Mouse (Mus musculus) kidney, embryonic 16.5 days (tissue): Measurements from ENCODE around the gene Fam222b. TPM values are rescaled to one million over a fixed set of nuclear protein-coding genes. Genes with fewer than 3 reads are reported as not detected.
"Not testable (repeated sequence)": the region's sequence is repeated elsewhere in the genome, so short reads cannot be mapped to it uniquely, and the experiment has no call there.

Source experiments
- ATAC-seq: fragments of 200-750 bp; cut with Nextera tagmentation; 2 replicates; pipeline ENCODE4 v1.8.0; 2017; ENCODE audit warnings: moderate TSS enrichment; ENCODE audit not compliant: low FRiP score, low TSS enrichment
- H3K27ac ChIP-seq: fragments of 300-500 bp; sonication (generic); 2 replicates; pipeline ENCODE4 v1.5.1; 2014; ENCODE audit warnings: low read length
- H3K27me3 ChIP-seq: fragments of 300-500 bp; sonication (generic); 2 replicates; pipeline ENCODE4 v1.6.1; 2014; ENCODE audit warnings: low read length, control low read depth, mixed read lengths; ENCODE audit not compliant: insufficient read depth
- H3K36me3 ChIP-seq: fragments of 300-500 bp; sonication (generic); 2 replicates; pipeline ENCODE4 v1.6.1; 2014; ENCODE audit warnings: low read length, control low read depth, mixed read lengths; ENCODE audit not compliant: insufficient read depth
- H3K4me1 ChIP-seq: fragments of 300-500 bp; sonication (generic); 2 replicates; pipeline ENCODE4 v1.6.1; 2014; ENCODE audit warnings: low read length, control low read depth, mixed read lengths; ENCODE audit not compliant: insufficient read depth
- H3K4me2 ChIP-seq: fragments of 300-500 bp; sonication (generic); replicated peaks from 2 replicates; pipeline ENCODE4 v1.6.1; 2014; ENCODE audit warnings: low read depth, low read length
- H3K4me3 ChIP-seq: fragments of 300-500 bp; sonication (generic); 2 replicates; pipeline ENCODE4 v1.5.1; 2014; ENCODE audit warnings: mild to moderate bottlenecking, low read length
- H3K9ac ChIP-seq: fragments of 300-500 bp; sonication (generic); replicated peaks from 2 replicates; pipeline ENCODE4 v1.6.1; 2014; ENCODE audit warnings: low read length
- H3K9me3 ChIP-seq: fragments of 300-500 bp; sonication (generic); 2 replicates; pipeline ENCODE4 v1.6.1; 2016; ENCODE audit warnings: low read length, control low read depth
- WGBS: fragments of 180-500 bp; shearing (Covaris S2); extraction: QIAGEN DNeasy Blood & Tissue Kit; methylation state at CpG from one replicate; pipeline ENCODE4 v1.1.7; 2014; 5-methylcytosine and 5-hydroxymethylcytosine counted together
- polyA plus RNA-seq: library from polyadenylated mRNA; unstranded; fragments of >200 nt; fragmentation: Nextera tagmentation; extraction: Ambion mirVana; gene quantifications from 2 replicates; pipeline ENCODE4 v1.2.1, GENCODE M21; 2015

Gene Fam222b
- polyA plus RNA-seq, 1 experiment from 2014 or later, result 14.8 TPM

GRCm38 (mm10) chr11:78181830-78182357 is 87.4 kb downstream of the Fam222b start:
- Histone ChIP-seq H3K4me3 (peak overlapping the region; percentile 90), H3K36me3 (peaks cover 26% of the 10 kb centered on the region), H3K9me3 (no peaks in the 10 kb centered on the region), H3K4me1 (peaks cover 53% of the 10 kb centered on the region), H3K27ac (no peak overlapping the region), H3K27me3 (no peaks in the 10 kb centered on the region), H3K4me2 (peak overlapping the region; percentile 62), H3K9ac (peak overlapping the region; percentile 97)
- 38% methylated on average over 2 of the region's 2 CpGs for WGBS
- ATAC-seq, result no peak

- peak overlapping the region; percentile 62 for H3K4me2 ChIP-seq
- peak overlapping the region; percentile 97 for H3K9ac ChIP-seq
- peak overlapping the region; percentile 90 for H3K4me3 ChIP-seq
- peaks cover 53% of the 10 kb centered on the region for H3K4me1 ChIP-seq
- no peaks in the 10 kb centered on the region for H3K27me3 ChIP-seq
- peaks cover 26% of the 10 kb centered on the region for H3K36me3 ChIP-seq
- no peaks in the 10 kb centered on the region for H3K9me3 ChIP-seq
- WGBS, result 6% methylated on average over 7 of the region's 7 CpGs
- no peak for ATAC-seq
- H3K27ac ChIP-seq, result peak overlapping the region; percentile 91
Observed at GRCm38 (mm10) chr11:78182450-78182849, 88.0 kb downstream of the Fam222b start.

GRCm38 (mm10) chr11:78182961-78183844 is 88.7 kb downstream of the Fam222b start, which contains the start of gene Rpl23a:
Rpl23a (minus strand) TSS chr11:78183584.
- peaks cover 53% of the 10 kb centered on the region for H3K4me1 ChIP-seq

GRCm38 (mm10) chr11:78183884-78184514 is 89.5 kb downstream of the Fam222b start:
- 51% methylated on average over 10 of the region's 10 CpGs for WGBS
- peak overlapping the region; percentile 58; the same call in 1 of the 2 replicates for H3K27ac ChIP-seq
- H3K27me3 ChIP-seq, result no peaks in the 10 kb centered on the region
- peak overlapping the region; percentile 48 for H3K4me2 ChIP-seq
- H3K36me3 ChIP-seq, result peaks cover 26% of the 10 kb centered on the region
- H3K4me1 ChIP-seq, result peaks cover 50% of the 10 kb centered on the region
- no peak for ATAC-seq
- H3K4me3 ChIP-seq, result peak overlapping the region; percentile 90
- peak overlapping the region; percentile 57; the same call in 1 of the 2 replicates for H3K9ac ChIP-seq
- no peaks in the 10 kb centered on the region for H3K9me3 ChIP-seq

More at GRCm38 (mm10) chr11:78182961-78183844, 88.7 kb downstream of the Fam222b start, which contains the start of gene Rpl23a:
- under 1% methylated on average over 38 of the region's 38 CpGs for WGBS
- Histone ChIP-seq H3K27me3 (no peaks in the 10 kb centered on the region), H3K4me2 (peak within 1 kb of the TSS; percentile 62), H3K9me3 (no peaks in the 10 kb centered on the region), H3K27ac (peak within 1 kb of the TSS; percentile 91), H3K9ac (peak within 1 kb of the TSS; percentile 97), H3K4me3 (peak within 1 kb of the TSS; percentile 90), H3K36me3 (peaks cover 26% of the 10 kb centered on the region)
- peak; percentile 87 for ATAC-seq

- not testable (repeated sequence) for H3K4me3 ChIP-seq, H3K27me3 ChIP-seq, ATAC-seq, H3K9ac ChIP-seq, H3K27ac ChIP-seq, H3K4me2 ChIP-seq, H3K9me3 ChIP-seq
- Histone ChIP-seq H3K4me1 (peaks cover 44% of the 10 kb centered on the region), H3K36me3 (peaks cover 23% of the 10 kb centered on the region)
- 91% methylated on average over 6 of the region's 6 CpGs for WGBS
Observed at GRCm38 (mm10) chr11:78184702-78185101, 90.2 kb downstream of the Fam222b start.

- ATAC-seq, result peak; percentile 84
- Histone ChIP-seq H3K9me3 (no peaks in the 10 kb centered on the region), H3K27me3 (no peaks in the 10 kb centered on the region), H3K9ac (peak within 1 kb of the TSS; percentile 96), H3K4me1 (peaks cover 27% of the 10 kb centered on the region), H3K36me3 (peaks cover 21% of the 10 kb centered on the region), H3K27ac (peak within 1 kb of the TSS; percentile 100), H3K4me3 (peak within 1 kb of the TSS; percentile 81), H3K4me2 (peak within 1 kb of the TSS; percentile 58)
- under 1% methylated on average over 78 of the region's 80 CpGs for WGBS
Observed at GRCm38 (mm10) chr11:78188331-78189233, 94.1 kb downstream of the Fam222b start, which contains the start of gene Rab34. Rab34 (plus strand) TSS chr11:78188430.

- ATAC-seq, result peak; percentile 92
- peak overlapping the region; percentile 96 for H3K9ac ChIP-seq
- H3K27ac ChIP-seq, result peak overlapping the region; percentile 100
- no peaks in the 10 kb centered on the region for H3K9me3 ChIP-seq
- H3K27me3 ChIP-seq, result no peaks in the 10 kb centered on the region
- H3K36me3 ChIP-seq, result peaks cover 21% of the 10 kb centered on the region
- H3K4me2 ChIP-seq, result peak overlapping the region; percentile 58
- WGBS, result under 1% methylated on average over 42 of the region's 42 CpGs
- H3K4me3 ChIP-seq, result peak overlapping the region; percentile 81
- H3K4me1 ChIP-seq, result peaks cover 25% of the 10 kb centered on the region
Observed at GRCm38 (mm10) chr11:78189234-78190040, 95.0 kb downstream of the Fam222b start.

GRCm38 (mm10) chr11:78190041-78190440 is 95.6 kb downstream of the Fam222b start:
- peak overlapping the region; percentile 96 for H3K9ac ChIP-seq
- no peak for ATAC-seq
- H3K36me3 ChIP-seq, result peaks cover 21% of the 10 kb centered on the region
- WGBS, result 42% methylated on average over 6 of the region's 6 CpGs
- H3K4me1 ChIP-seq, result peaks cover 30% of the 10 kb centered on the region
- peak overlapping the region; percentile 81 for H3K4me3 ChIP-seq
- H3K4me2 ChIP-seq, result peak overlapping the region; percentile 58
- no peaks in the 10 kb centered on the region for H3K27me3 ChIP-seq
- no peaks in the 10 kb centered on the region for H3K9me3 ChIP-seq
- peak overlapping the region; percentile 100 for H3K27ac ChIP-seq
